Comparison of ENCODE assay signal across 8 mouse cellular contexts in genomic region chr10:62404901-62405300, GRCm38 (mm10). TPM values are rescaled to one million over a fixed set of nuclear protein-coding genes. Genes with fewer than 3 reads are reported as not detected.
DNase-seq lines count a peak whose midpoint lies in the region; ATAC-seq and TF ChIP-seq lines count a peak whose summit lies in the region.

No protein-coding gene starts in this region.

- H3K4me3 ChIP-seq in embryonic facial prominence, embryonic 10.5 days, result peak overlapping the region; percentile 37; the same call in 1 of the 2 replicates
- H3K4me3 ChIP-seq in heart, embryonic 12.5 days, result no peak overlapping the region
- H3K4me3 ChIP-seq in limb, embryonic 14.5 days (replicated peaks; ENCODE audit: low read length), result peak overlapping the region; percentile 17; the same call in 1 of the 2 replicates

- H3K36me3 ChIP-seq in embryonic facial prominence, embryonic 10.5 days (replicated peaks), result no peaks in the 10 kb centered on the region
- H3K36me3 ChIP-seq in heart, embryonic 12.5 days, result no peaks in the 10 kb centered on the region
- H3K36me3 ChIP-seq in limb, embryonic 14.5 days (ENCODE audit: control insufficient read depth, insufficient read depth, low read length), result no peaks in the 10 kb centered on the region

- no peak overlapping the region for H3K9ac ChIP-seq in heart, embryonic 12.5 days
- H3K9ac ChIP-seq in limb, embryonic 14.5 days (ENCODE audit: low read depth, low read length, severe bottlenecking), result no peak overlapping the region

- ATAC-seq in heart, embryonic 12.5 days (ENCODE audit: insufficient number of reproducible peaks, low FRiP score), result no peak
- ATAC-seq in limb, embryonic 14.5 days (ENCODE audit: low FRiP score, low read depth), result peak; percentile 84

- no peaks in the 10 kb centered on the region for H3K9me3 ChIP-seq in embryonic facial prominence, embryonic 10.5 days
- H3K9me3 ChIP-seq in heart, embryonic 12.5 days (replicated peaks), result no peaks in the 10 kb centered on the region
- no peaks in the 10 kb centered on the region for H3K9me3 ChIP-seq in limb, embryonic 14.5 days (ENCODE audit: control insufficient read depth, low read length)

- no peak for TF ChIP-seq POLR2A in limb, embryonic 14.5 days (IDR thresholded peaks at IDR 0.05; ENCODE audit: borderline replicate concordance, extremely low read depth, insufficient read depth, insufficient read length)

- 43% methylated on average over 14 of the region's 14 CpGs for WGBS in embryonic facial prominence, embryonic 10.5 days
- 50% methylated on average over 14 of the region's 14 CpGs for WGBS in heart, embryonic 12.5 days
- 32% methylated on average over 14 of the region's 14 CpGs for WGBS in limb, embryonic 14.5 days

- H3K4me2 ChIP-seq in heart, embryonic 12.5 days, result peak overlapping the region; percentile 31
- peak overlapping the region; percentile 37 for H3K4me2 ChIP-seq in limb, embryonic 14.5 days (replicated peaks; ENCODE audit: low read depth, low read length, severe bottlenecking)

- no peak overlapping the region; the same call in 1 of the 2 replicates for H3K27ac ChIP-seq in embryonic facial prominence, embryonic 10.5 days (replicated peaks)
- H3K27ac ChIP-seq in heart, embryonic 12.5 days (ENCODE audit: poor library complexity, severe bottlenecking), result no peak overlapping the region
- H3K27ac ChIP-seq in limb, embryonic 14.5 days (replicated peaks; ENCODE audit: low read depth, low read length), result no peak overlapping the region

- peaks cover 7% of the 10 kb centered on the region for H3K4me1 ChIP-seq in embryonic facial prominence, embryonic 10.5 days
- no peaks in the 10 kb centered on the region for H3K4me1 ChIP-seq in heart, embryonic 12.5 days (replicated peaks)
- H3K4me1 ChIP-seq in limb, embryonic 14.5 days (ENCODE audit: control insufficient read depth, insufficient read depth, low read length), result 0 out of 2 replicates have a peak, but pooled peaks cover 2% of the 10 kb centered on the region

- DNase-seq in adrenal gland, postnatal 14 days, result peak; percentile 31
- DNase-seq in adrenal gland, adult 2 months, result no peak
- DNase-seq in embryonic facial prominence, embryonic 10.5 days (ENCODE audit: low spot score), result peak; percentile 62
- peak; percentile 59 for DNase-seq in limb, embryonic 14.5 days (ENCODE audit: low spot score)
- peak; percentile 24 for DNase-seq in skeletal muscle tissue, adult 2 months (ENCODE audit: low read depth, low spot score)
- DNase-seq in layer of hippocampus, postnatal 36 days, result no peak
- DNase-seq in cerebellum, adult 11-12 months, result no peak

- peaks cover 25% of the 10 kb centered on the region for H3K27me3 ChIP-seq in embryonic facial prominence, embryonic 10.5 days (replicated peaks; ENCODE audit: low read depth, poor library complexity, severe bottlenecking)
- peaks cover 18% of the 10 kb centered on the region for H3K27me3 ChIP-seq in heart, embryonic 12.5 days (replicated peaks)
- H3K27me3 ChIP-seq in limb, embryonic 14.5 days (ENCODE audit: control insufficient read depth, insufficient read depth, low read length), result no peaks in the 10 kb centered on the region

RNA-seq across cellular contexts. Expression of gene Hkdc1, which starts 17.4 kb away (rescaled TPM):
- total RNA-seq in adrenal gland, postnatal 14 days (2021), result not detected in 2 replicates
- not detected for total RNA-seq in adrenal gland, adult 2 months (2021)
- 0.03 TPM in 1 of 2 replicates, not detected in the other for polyA plus RNA-seq in adrenal gland, adult 2 months (2012; rRNA removed)
- 0.34 and 0.69 TPM in 2 replicates for polyA plus RNA-seq in embryonic facial prominence, embryonic 10.5 days (2016; fragmentation: Nextera tagmentation; extraction: Ambion mirVana)
- polyA plus RNA-seq in heart, embryonic 12.5 days (2016; fragmentation: Nextera tagmentation; extraction: Ambion mirVana), result 0.22 and 0.26 TPM in 2 replicates
- 2.3 and 3.3 TPM in 2 replicates for polyA plus RNA-seq in limb, embryonic 14.5 days (2012; rRNA removed)
- polyA plus RNA-seq in limb, embryonic 14.5 days (2014; fragmentation: Nextera tagmentation; extraction: Ambion mirVana), result 1.1 and 2.4 TPM in 2 replicates
- total RNA-seq in layer of hippocampus, postnatal 36 days (2021), result 1 to 10 TPM; 3.0 to 3.8 TPM

RNA-seq across cellular contexts. Expression of gene Hk1, which starts 25.2 kb away (rescaled TPM):
- total RNA-seq in adrenal gland, postnatal 14 days (2021), result 26.0 and 31.1 TPM in 2 replicates
- total RNA-seq in adrenal gland, adult 2 months (2021), result 10 to 100 TPM; 23.7 to 40.0 TPM
- 25.5 and 26.9 TPM in 2 replicates for polyA plus RNA-seq in adrenal gland, adult 2 months (2012; rRNA removed)
- polyA plus RNA-seq in embryonic facial prominence, embryonic 10.5 days (2016; fragmentation: Nextera tagmentation; extraction: Ambion mirVana), result 29.1 and 31.7 TPM in 2 replicates
- polyA plus RNA-seq in heart, embryonic 12.5 days (2016; fragmentation: Nextera tagmentation; extraction: Ambion mirVana), result 215 and 227 TPM in 2 replicates
- 30.7 and 32.1 TPM in 2 replicates for polyA plus RNA-seq in limb, embryonic 14.5 days (2012; rRNA removed)
- 29.2 and 29.3 TPM in 2 replicates for polyA plus RNA-seq in limb, embryonic 14.5 days (2014; fragmentation: Nextera tagmentation; extraction: Ambion mirVana)
- 100 to 1,000 TPM; 287 to 297 TPM for total RNA-seq in layer of hippocampus, postnatal 36 days (2021)

RNA-seq across cellular contexts. Expression of gene 4930507D05Rik, which starts 44.4 kb away (rescaled TPM):
- total RNA-seq in adrenal gland, postnatal 14 days (2021), result 0.41 and 0.60 TPM in 2 replicates
- total RNA-seq in adrenal gland, adult 2 months (2021), result under 1 TPM; 0.35 TPM
- not detected in 2 replicates for polyA plus RNA-seq in adrenal gland, adult 2 months (2012; rRNA removed)
- 0.90 and 1.2 TPM in 2 replicates for polyA plus RNA-seq in embryonic facial prominence, embryonic 10.5 days (2016; fragmentation: Nextera tagmentation; extraction: Ambion mirVana)
- polyA plus RNA-seq in heart, embryonic 12.5 days (2016; fragmentation: Nextera tagmentation; extraction: Ambion mirVana), result 0.63 and 0.69 TPM in 2 replicates
- polyA plus RNA-seq in limb, embryonic 14.5 days (2012; rRNA removed), result 0.33 TPM in 2 replicates
- polyA plus RNA-seq in limb, embryonic 14.5 days (2014; fragmentation: Nextera tagmentation; extraction: Ambion mirVana), result 0.29 and 0.39 TPM in 2 replicates
- total RNA-seq in layer of hippocampus, postnatal 36 days (2021), result 1 to 10 TPM; 1.2 to 1.3 TPM

RNA-seq across cellular contexts. Expression of gene Supv3l1, which starts 44.6 kb away (rescaled TPM):
- 38.7 and 41.9 TPM in 2 replicates for total RNA-seq in adrenal gland, postnatal 14 days (2021)
- 10 to 100 TPM; 33.6 to 36.7 TPM for total RNA-seq in adrenal gland, adult 2 months (2021)
- polyA plus RNA-seq in adrenal gland, adult 2 months (2012; rRNA removed), result 19.7 and 25.4 TPM in 2 replicates
- polyA plus RNA-seq in embryonic facial prominence, embryonic 10.5 days (2016; fragmentation: Nextera tagmentation; extraction: Ambion mirVana), result 28.5 and 32.4 TPM in 2 replicates
- polyA plus RNA-seq in heart, embryonic 12.5 days (2016; fragmentation: Nextera tagmentation; extraction: Ambion mirVana), result 29.0 and 30.3 TPM in 2 replicates
- polyA plus RNA-seq in limb, embryonic 14.5 days (2012; rRNA removed), result 28.7 and 30.8 TPM in 2 replicates
- polyA plus RNA-seq in limb, embryonic 14.5 days (2014; fragmentation: Nextera tagmentation; extraction: Ambion mirVana), result 24.2 and 25.5 TPM in 2 replicates
- total RNA-seq in layer of hippocampus, postnatal 36 days (2021), result 10 to 100 TPM; 25.2 to 26.6 TPM

Comparison
In these comparisons a context has a peak if more than half of its experiments do, and no peak if none do; other contexts are left out.
1. DNase-seq: peak in adrenal gland, postnatal 14 days (single experiment), embryonic facial prominence, embryonic 10.5 days (single experiment), limb, embryonic 14.5 days (single experiment) and skeletal muscle tissue, adult 2 months (single experiment); none in adrenal gland, adult 2 months (single experiment), layer of hippocampus, postnatal 36 days (0 of 2) and cerebellum, adult 11-12 months (single experiment).